Mouse (Mus musculus): ENCODE measurements around the gene S1pr5. TPM values are rescaled to one million over a fixed set of nuclear protein-coding genes. Genes with fewer than 3 reads are reported as not detected.
"Not testable (repeated sequence)": the region's sequence is repeated elsewhere in the genome, so short reads cannot be mapped to it uniquely, and the experiment has no call there.

Gene S1pr5
- polyA plus RNA-seq, 1 experiment from 2014 or later = 4.7 TPM

DNA sequence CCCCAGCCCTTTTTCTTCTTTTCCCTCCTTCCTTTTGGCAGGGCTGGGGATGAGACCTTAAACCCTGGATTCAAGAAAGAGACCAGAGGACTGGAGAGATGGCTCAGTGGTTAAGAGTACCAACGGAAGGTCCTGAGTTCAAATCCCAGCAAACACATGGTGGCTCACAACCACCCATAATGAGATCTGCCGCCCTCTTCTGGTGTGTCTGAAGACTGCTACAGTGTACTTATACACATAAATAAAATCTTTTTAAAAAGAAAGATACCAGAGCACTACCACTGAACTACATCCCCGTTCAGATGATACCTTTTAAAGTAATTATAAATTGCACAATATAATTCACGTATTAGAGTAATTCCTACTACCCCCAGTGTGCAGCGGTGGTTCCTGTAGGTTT is 15.4 kb downstream of the S1pr5 start:
- H3K9ac ChIP-seq (ENCODE audit: low read length) = no peak overlapping the region
- peaks cover 16% of the 10 kb centered on the region for H3K36me3 ChIP-seq (ENCODE audit: control insufficient read depth, insufficient read depth, low read length)
- H3K9me3 ChIP-seq (ENCODE audit: control insufficient read depth, low read length) = no peaks in the 10 kb centered on the region
- DNase-seq (ENCODE audit: low spot score) (no peak), ATAC-seq (ENCODE audit: low FRiP score, low TSS enrichment) (no peak)
- no peak overlapping the region for H3K4me2 ChIP-seq (replicated peaks; ENCODE audit: low read depth)
- H3K4me1 ChIP-seq (replicated peaks; ENCODE audit: control insufficient read depth, insufficient read depth) = peaks cover 9% of the 10 kb centered on the region
- 89% methylated on average over 5 of the region's 5 CpGs for WGBS
- no peak overlapping the region for H3K27ac ChIP-seq (replicated peaks)
- TF ChIP-seq EP300 (optimal IDR thresholded peaks at IDR 0.05) (no peak), CTCF (IDR thresholded peaks at IDR 0.05; ENCODE audit: low read depth) (0 out of 2 replicates have a peak, but pooled peaks have one; percentile 6)
- no peaks in the 10 kb centered on the region for H3K27me3 ChIP-seq (ENCODE audit: control insufficient read depth, insufficient read depth, low read length)
- no peak overlapping the region for H3K4me3 ChIP-seq (ENCODE audit: low read depth, low read length)

GRCm38 (mm10) chr9:21231551-21231950 is 16.7 kb downstream of the S1pr5 start:
- H3K9ac ChIP-seq (ENCODE audit: low read length) = no peak overlapping the region
- H3K36me3 ChIP-seq (ENCODE audit: control insufficient read depth, insufficient read depth, low read length) = peaks cover 16% of the 10 kb centered on the region
- DNase-seq (ENCODE audit: low spot score) (no peak), ATAC-seq (ENCODE audit: low FRiP score, low TSS enrichment) (no peak)
- H3K27ac ChIP-seq (replicated peaks) = no peak overlapping the region
- WGBS = 50% methylated on average over 23 of the region's 23 CpGs
- H3K4me2 ChIP-seq (replicated peaks; ENCODE audit: low read depth) = no peak overlapping the region
- no peaks in the 10 kb centered on the region for H3K27me3 ChIP-seq (ENCODE audit: control insufficient read depth, insufficient read depth, low read length)
- no peaks in the 10 kb centered on the region for H3K4me1 ChIP-seq (replicated peaks; ENCODE audit: control insufficient read depth, insufficient read depth)
- H3K4me3 ChIP-seq (ENCODE audit: low read depth, low read length) = no peak overlapping the region
- TF ChIP-seq CTCF (IDR thresholded peaks at IDR 0.05; ENCODE audit: low read depth) (no peak), EP300 (optimal IDR thresholded peaks at IDR 0.05) (no peak)
- H3K9me3 ChIP-seq (ENCODE audit: control insufficient read depth, low read length) = no peaks in the 10 kb centered on the region

DNA sequence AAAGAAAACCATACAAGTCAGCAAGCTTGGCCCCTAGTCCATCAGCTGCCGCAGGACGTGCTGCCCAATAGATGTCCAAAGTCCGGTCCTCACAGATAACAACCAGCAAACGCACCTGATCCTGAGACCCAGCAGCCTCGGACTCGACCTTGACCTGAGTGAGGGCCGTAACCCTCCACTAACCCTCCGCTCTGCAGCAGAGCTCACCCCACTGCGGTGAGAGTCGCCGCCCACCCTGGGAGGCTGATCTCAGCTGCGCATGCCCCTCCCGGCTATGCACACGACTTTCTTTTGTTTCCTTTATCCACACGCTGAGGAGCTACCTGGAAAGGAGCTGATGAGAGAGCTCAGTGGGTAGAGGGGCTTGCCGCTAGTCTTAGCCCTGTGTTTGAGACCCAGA is 20.9 kb downstream of the S1pr5 start:
- Histone ChIP-seq H3K36me3 (ENCODE audit: control insufficient read depth, insufficient read depth, low read length) (peaks cover 4% of the 10 kb centered on the region; the same call in 1 of the 2 replicates), H3K27ac (replicated peaks) (no peak overlapping the region), H3K4me2 (replicated peaks; ENCODE audit: low read depth) (peak overlapping the region; percentile 57), H3K9ac (ENCODE audit: low read length) (peak overlapping the region; percentile 47; the same call in 1 of the 2 replicates), H3K4me1 (replicated peaks; ENCODE audit: control insufficient read depth, insufficient read depth) (no peaks in the 10 kb centered on the region), H3K9me3 (ENCODE audit: control insufficient read depth, low read length) (no peaks in the 10 kb centered on the region), H3K27me3 (ENCODE audit: control insufficient read depth, insufficient read depth, low read length) (no peaks in the 10 kb centered on the region), H3K4me3 (ENCODE audit: low read depth, low read length) (peak overlapping the region; percentile 35)
- DNase-seq (ENCODE audit: low spot score) = peak; percentile 67
- peak; percentile 16; the same call in 1 of the 2 replicates for ATAC-seq (ENCODE audit: low FRiP score, low TSS enrichment)
- WGBS = 13% methylated on average over 16 of the region's 16 CpGs
- TF ChIP-seq EP300 (optimal IDR thresholded peaks at IDR 0.05) = no peak
- TF ChIP-seq CTCF (IDR thresholded peaks at IDR 0.05; ENCODE audit: low read depth) = no peak

DNA sequence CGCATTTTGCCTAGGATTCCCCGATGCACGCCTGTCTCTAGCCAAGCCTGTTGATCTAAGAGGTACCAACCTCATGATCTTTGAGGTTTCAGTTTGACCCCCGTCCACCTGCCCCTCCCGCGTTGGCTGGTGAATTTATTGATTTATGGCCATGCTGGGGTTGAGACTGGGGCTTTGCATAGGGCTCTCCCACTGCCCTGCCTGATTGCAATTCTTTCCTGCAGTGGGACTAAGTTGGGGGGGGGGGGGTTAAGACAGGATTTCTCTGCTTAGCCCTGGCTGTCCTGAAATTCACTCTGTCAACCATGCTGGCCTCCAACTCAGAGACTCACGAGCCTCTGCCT is 22.9 kb downstream of the S1pr5 start:
- Histone ChIP-seq H3K4me2 (replicated peaks; ENCODE audit: low read depth) (peak overlapping the region; percentile 53), H3K4me3 (ENCODE audit: low read depth, low read length) (peak overlapping the region; percentile 35), H3K9me3 (ENCODE audit: control insufficient read depth, low read length) (no peaks in the 10 kb centered on the region), H3K9ac (ENCODE audit: low read length) (0 out of 2 replicates have a peak overlapping the region, but pooled peaks have one; percentile 8), H3K36me3 (ENCODE audit: control insufficient read depth, insufficient read depth, low read length) (0 out of 2 replicates have a peak, but pooled peaks cover 4% of the 10 kb centered on the region), H3K27ac (replicated peaks) (0 out of 2 replicates have a peak overlapping the region, but pooled peaks have one; percentile 41), H3K27me3 (ENCODE audit: control insufficient read depth, insufficient read depth, low read length) (no peaks in the 10 kb centered on the region), H3K4me1 (replicated peaks; ENCODE audit: control insufficient read depth, insufficient read depth) (0 out of 2 replicates have a peak, but pooled peaks cover 2% of the 10 kb centered on the region)
- WGBS = 9% methylated on average over 7 of the region's 7 CpGs
- ATAC-seq (ENCODE audit: low FRiP score, low TSS enrichment) = no peak
- no peak for DNase-seq (ENCODE audit: low spot score)
- TF ChIP-seq CTCF (IDR thresholded peaks at IDR 0.05; ENCODE audit: low read depth) (no peak), EP300 (optimal IDR thresholded peaks at IDR 0.05) (no peak)

DNA sequence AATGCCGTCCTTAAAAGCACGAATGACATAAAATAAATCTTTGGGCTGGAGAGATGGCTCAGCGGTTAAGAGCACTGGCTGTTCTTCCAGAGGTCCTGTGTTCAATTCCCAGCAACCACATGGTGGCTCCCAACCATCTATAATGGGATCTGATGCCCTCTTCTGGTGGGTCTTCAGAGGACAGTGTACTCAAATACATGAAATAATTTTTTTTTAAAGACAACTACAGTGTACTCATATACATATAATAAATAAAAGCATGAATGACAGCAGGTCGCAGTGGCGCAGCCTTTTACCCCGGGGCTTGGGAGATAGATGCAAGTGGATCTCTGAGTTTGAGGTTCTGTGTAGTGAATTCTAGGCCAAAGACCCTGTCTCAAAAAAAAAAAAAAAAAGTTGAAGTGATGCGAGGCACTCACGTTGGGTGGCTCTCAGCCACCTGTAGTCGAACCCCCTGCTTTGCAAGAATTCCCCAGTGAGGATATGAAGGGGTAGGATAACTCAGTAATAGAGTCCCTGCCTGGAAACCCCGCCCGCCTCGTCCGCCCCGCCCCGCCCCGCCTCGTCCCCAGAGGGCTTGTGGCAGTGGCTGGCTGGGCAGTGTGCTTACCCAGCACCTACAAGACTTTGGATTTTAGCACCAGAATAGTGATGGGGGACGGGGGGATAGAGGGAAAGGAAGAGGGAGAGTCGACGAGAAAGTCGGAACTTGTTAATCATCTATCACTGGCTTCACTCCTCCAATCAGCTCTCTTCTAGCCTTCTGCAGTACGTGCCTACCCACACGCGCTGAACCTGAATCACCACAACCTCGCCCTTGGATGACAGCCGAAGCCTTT is 23.4 kb downstream of the S1pr5 start:
- peak overlapping the region; percentile 41; the same call in 1 of the 2 replicates for H3K27ac ChIP-seq (replicated peaks)
- 0 out of 2 replicates have a peak, but pooled peaks cover 2% of the 10 kb centered on the region for H3K36me3 ChIP-seq (ENCODE audit: control insufficient read depth, insufficient read depth, low read length)
- ATAC-seq (ENCODE audit: low FRiP score, low TSS enrichment) (peak; percentile 59), DNase-seq (ENCODE audit: low spot score) (peak; percentile 72)
- H3K4me3 ChIP-seq (ENCODE audit: low read depth, low read length) = peak overlapping the region; percentile 35
- H3K9me3 ChIP-seq (ENCODE audit: control insufficient read depth, low read length) = no peaks in the 10 kb centered on the region
- H3K9ac ChIP-seq (ENCODE audit: low read length) = 0 out of 2 replicates have a peak overlapping the region, but pooled peaks have one; percentile 8
- H3K4me1 ChIP-seq (replicated peaks; ENCODE audit: control insufficient read depth, insufficient read depth) = 0 out of 2 replicates have a peak, but pooled peaks cover 2% of the 10 kb centered on the region
- H3K4me2 ChIP-seq (replicated peaks; ENCODE audit: low read depth) = peak overlapping the region; percentile 53
- WGBS = 22% methylated on average over 26 of the region's 26 CpGs
- no peaks in the 10 kb centered on the region for H3K27me3 ChIP-seq (ENCODE audit: control insufficient read depth, insufficient read depth, low read length)
- TF ChIP-seq EP300 (optimal IDR thresholded peaks at IDR 0.05) (no peak), CTCF (IDR thresholded peaks at IDR 0.05; ENCODE audit: low read depth) (peak; percentile 37; the same call in 1 of the 2 replicates)

GRCm38 (mm10) chr9:21223906-21224305 is 24.3 kb downstream of the S1pr5 start:
- no peak overlapping the region for H3K27ac ChIP-seq (replicated peaks)
- no peaks in the 10 kb centered on the region for H3K9me3 ChIP-seq (ENCODE audit: control insufficient read depth, low read length)
- H3K27me3 ChIP-seq (ENCODE audit: control insufficient read depth, insufficient read depth, low read length) = no peaks in the 10 kb centered on the region
- H3K9ac ChIP-seq (ENCODE audit: low read length) = no peak overlapping the region
- H3K4me1 ChIP-seq (replicated peaks; ENCODE audit: control insufficient read depth, insufficient read depth) = 0 out of 2 replicates have a peak, but pooled peaks cover 2% of the 10 kb centered on the region
- no peak overlapping the region for H3K4me2 ChIP-seq (replicated peaks; ENCODE audit: low read depth)
- DNase-seq (ENCODE audit: low spot score) (no peak), ATAC-seq (ENCODE audit: low FRiP score, low TSS enrichment) (no peak)
- TF ChIP-seq EP300 (optimal IDR thresholded peaks at IDR 0.05) = no peak
- no peak for TF ChIP-seq CTCF (IDR thresholded peaks at IDR 0.05; ENCODE audit: low read depth)
- 91% methylated on average over 6 of the region's 6 CpGs for WGBS
- H3K36me3 ChIP-seq (ENCODE audit: control insufficient read depth, insufficient read depth, low read length) = no peaks in the 10 kb centered on the region
- H3K4me3 ChIP-seq (ENCODE audit: low read depth, low read length) = no peak overlapping the region

DNA sequence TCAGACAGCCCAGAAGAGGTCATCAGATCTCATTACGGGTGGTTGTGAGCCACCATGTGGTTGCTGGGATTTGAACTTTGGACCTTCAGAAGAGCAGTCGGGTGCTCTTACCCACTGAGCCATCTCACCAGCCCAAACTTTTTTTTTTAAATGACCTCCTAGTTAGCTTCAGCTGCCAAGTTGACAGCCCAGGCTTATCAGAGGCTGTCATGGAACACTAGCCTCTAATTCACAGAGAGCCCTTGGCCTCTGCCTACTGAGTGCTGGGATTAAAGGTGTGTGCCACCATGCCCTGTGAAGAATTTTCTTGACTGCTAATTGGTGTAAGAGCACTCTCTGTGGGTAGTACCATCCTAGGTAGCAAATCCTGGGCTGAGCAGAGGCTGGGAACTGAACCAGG is 24.8 kb downstream of the S1pr5 start:
- H3K9me3 ChIP-seq (ENCODE audit: control insufficient read depth, low read length); DNase-seq (ENCODE audit: low spot score); H3K9ac ChIP-seq (ENCODE audit: low read length); H3K4me1 ChIP-seq (replicated peaks; ENCODE audit: control insufficient read depth, insufficient read depth); H3K27me3 ChIP-seq (ENCODE audit: control insufficient read depth, insufficient read depth, low read length); H3K36me3 ChIP-seq (ENCODE audit: control insufficient read depth, insufficient read depth, low read length); H3K4me2 ChIP-seq (replicated peaks; ENCODE audit: low read depth); H3K4me3 ChIP-seq (ENCODE audit: low read depth, low read length); ATAC-seq (ENCODE audit: low FRiP score, low TSS enrichment); H3K27ac ChIP-seq (replicated peaks): not testable (repeated sequence)
- 100% methylated on average over 1 of the region's 2 CpGs for WGBS

Measured in stomach, postnatal 0 days (tissue).